Mouse (Mus musculus): ENCODE results near the gene Arid1b.

DNA sequence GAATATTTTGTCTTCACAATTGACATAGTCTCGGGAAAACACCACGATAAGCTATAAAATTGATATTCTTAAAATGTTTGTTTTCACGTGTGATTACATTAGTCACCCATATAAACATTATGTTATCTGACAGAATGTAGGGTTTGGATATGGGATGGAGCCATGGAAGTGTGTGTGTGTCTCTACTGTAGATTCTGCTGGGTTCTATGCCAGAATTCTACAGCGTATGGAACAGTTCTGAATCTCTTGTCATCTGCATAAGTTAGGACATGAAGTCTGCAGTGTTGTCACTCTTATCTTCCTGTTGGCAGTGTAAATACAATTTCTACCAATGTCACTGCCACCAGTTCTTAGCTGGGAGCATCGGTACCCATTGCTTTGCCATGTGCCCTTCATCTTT is 177.3 kb downstream of the Arid1b start:
- no peak for TF ChIP-seq POLR2A (IDR thresholded peaks at IDR 0.05; ENCODE audit: borderline replicate concordance, extremely low read depth, insufficient read depth, insufficient read length, poor library complexity, severe bottlenecking)
- TF ChIP-seq CTCF (IDR thresholded peaks at IDR 0.05; ENCODE audit: borderline replicate concordance, extremely low read depth, insufficient read depth, insufficient read length), result no peak
